Mouse (Mus musculus) stomach, postnatal 0 days (tissue): Measurements from ENCODE around the gene Tectb.

Experiments
- CTCF ChIP-seq: IDR thresholded peaks from 2 replicates; pipeline ENCODE4 v1.5.1; 2016; ENCODE audit warnings: antibody characterized with exemption, low read depth, mild to moderate bottlenecking, moderate library complexity
- EP300 ChIP-seq: optimal IDR thresholded peaks from 2 replicates; pipeline ENCODE3; 2016; ENCODE audit warnings: antibody characterized with exemption

DNA sequence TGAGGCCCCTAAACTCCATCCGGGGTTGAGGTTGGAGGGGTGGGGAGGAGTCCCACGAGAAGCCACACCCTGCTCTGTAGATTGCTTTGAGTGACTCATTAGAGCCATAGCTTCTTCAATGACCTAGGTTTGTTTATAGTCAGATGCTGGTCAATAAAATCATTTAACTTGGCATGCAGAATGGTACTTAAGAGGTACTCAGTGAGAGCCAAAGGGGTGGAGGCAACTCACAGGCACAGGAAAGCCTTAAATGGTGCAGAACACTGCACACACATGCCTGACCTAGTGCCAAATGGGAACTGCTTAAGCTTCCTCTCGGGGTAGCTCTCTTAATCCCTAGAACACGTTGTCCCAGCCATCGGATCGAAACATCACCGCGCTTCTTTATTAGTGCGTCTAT is 46.0 kb upstream of the Tectb start:
- no peak for TF ChIP-seq CTCF
- TF ChIP-seq EP300: no peak
